Mouse (Mus musculus) myocyte (in vitro differentiated cells): ENCODE data around the gene Rab44. TPM values are rescaled to one million over a fixed set of nuclear protein-coding genes. Genes with fewer than 3 reads are reported as not detected.

Experiments used
- H3K27me3 ChIP-seq: one replicate; pipeline ENCODE4 v1.6.1; 2011; ENCODE audit not compliant: control insufficient read depth, insufficient read depth, insufficient read length
- H3K36me3 ChIP-seq: one replicate; pipeline ENCODE4 v1.6.1; 2011; ENCODE audit not compliant: control insufficient read depth, insufficient read depth
- H3K4me2 ChIP-seq: one replicate; pipeline ENCODE4 v1.6.1; 2011; ENCODE audit warnings: low read depth, control low read depth
- H3K4me3 ChIP-seq: one replicate; pipeline ENCODE4 v1.5.1; 2011; ENCODE audit warnings: mild to moderate bottlenecking, control low read depth, moderate library complexity
- H3K79me2 ChIP-seq: one replicate; pipeline ENCODE4 v1.6.1; 2011; ENCODE audit not compliant: control insufficient read depth, insufficient read depth
- H3ac ChIP-seq: one replicate; pipeline ENCODE4 v1.6.1; 2011; ENCODE audit not compliant: control insufficient read depth, insufficient read length
- CEBPB ChIP-seq: IDR thresholded peaks from 2 replicates; pipeline ENCODE4 v1.6.1; 2011; ENCODE audit warnings: mild to moderate bottlenecking, moderate library complexity; ENCODE audit not compliant: poor library complexity, insufficient read depth, severe bottlenecking
- E2F4 ChIP-seq: IDR thresholded peaks from one replicate; pipeline ENCODE4 v1.6.1; 2011; ENCODE audit warnings: mild to moderate bottlenecking, control low read depth, moderate library complexity; ENCODE audit not compliant: insufficient read depth
- MAX ChIP-seq: IDR thresholded peaks from one replicate; pipeline ENCODE4 v1.6.1; 2011; ENCODE audit warnings: low read depth, mild to moderate bottlenecking, control low read depth
- MYOD1 ChIP-seq, 3 experiments: IDR thresholded peaks; one replicate each; pipeline ENCODE4 v1.6.1; 2011; ENCODE audit warnings: control low read depth in 2 of 3, low read depth in 2 of 3, mild to moderate bottlenecking in 2 of 3, moderate library complexity in 1 of 3; ENCODE audit not compliant: insufficient read length in 2 of 3, control insufficient read depth in 1 of 3
- MYOG ChIP-seq, 3 experiments: IDR thresholded peaks; one replicate each; pipeline ENCODE4 v1.6.1; 2011; ENCODE audit warnings: control low read depth in 2 of 3, low read depth in 2 of 3, mild to moderate bottlenecking in 2 of 3; ENCODE audit not compliant: insufficient read length in 2 of 3, control insufficient read depth in 1 of 3, insufficient read depth in 1 of 3
- POLR2A ChIP-seq: IDR thresholded peaks from one replicate; pipeline ENCODE4 v1.6.1; 2011; ENCODE audit warnings: low read depth, mild to moderate bottlenecking, control low read depth, moderate library complexity; ENCODE audit not compliant: insufficient read length
- POLR2AphosphoS2 ChIP-seq: IDR thresholded peaks from one replicate; pipeline ENCODE4 v1.6.1; 2011; ENCODE audit warnings: low read depth, control low read depth; ENCODE audit not compliant: insufficient read length
- REST ChIP-seq: IDR thresholded peaks from one replicate; pipeline ENCODE4 v1.6.1; 2011; ENCODE audit warnings: mild to moderate bottlenecking, control low read depth, moderate library complexity; ENCODE audit not compliant: insufficient read depth, insufficient read length
- SRF ChIP-seq: IDR thresholded peaks from one replicate; pipeline ENCODE4 v1.6.1; 2011; ENCODE audit warnings: low read depth; ENCODE audit not compliant: control insufficient read depth, insufficient read length
- TCF12 ChIP-seq: IDR thresholded peaks from one replicate; pipeline ENCODE4 v1.6.1; 2011; ENCODE audit warnings: mild to moderate bottlenecking, control low read depth; ENCODE audit not compliant: poor library complexity, insufficient read depth, severe bottlenecking
- TCF3 ChIP-seq: IDR thresholded peaks from one replicate; pipeline ENCODE4 v1.6.1; 2011; ENCODE audit warnings: low read depth, control low read depth; ENCODE audit not compliant: insufficient read length
- USF1 ChIP-seq: IDR thresholded peaks from one replicate; pipeline ENCODE4 v1.6.1; 2011; ENCODE audit warnings: low read depth, mild to moderate bottlenecking, control low read depth, moderate library complexity
- polyA plus RNA-seq: library from polyadenylated mRNA; unstranded; fragments of >200 nt; fragmentation: generic; extraction: Trizol; gene quantifications from one replicate; pipeline ENCODE4 v1.2.1, GENCODE M21; 2012; ENCODE audit warnings: missing spikeins

The Rab44 gene
- polyA plus RNA-seq, 1 experiment: 6.8 TPM

DNA sequence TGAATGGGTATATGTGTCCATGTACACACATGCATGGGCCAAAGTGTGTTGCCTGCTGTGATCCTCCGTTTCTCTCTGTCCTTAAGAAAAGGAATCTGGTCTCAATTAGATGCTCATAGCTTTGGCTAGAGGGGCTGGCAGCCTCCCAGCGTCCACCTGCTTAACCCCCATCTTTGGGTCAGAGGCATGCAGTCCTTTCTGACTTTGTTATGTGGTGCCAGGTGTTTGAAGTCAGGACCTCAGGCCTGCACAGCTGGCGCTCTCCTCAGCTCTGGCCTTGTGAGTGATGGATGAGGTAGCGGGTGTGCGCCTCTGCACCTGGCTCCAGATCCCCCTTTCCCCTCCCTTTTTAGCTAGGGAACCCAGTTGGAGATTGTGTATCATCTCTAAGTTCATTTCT, 4.1 kb downstream of the Rab44 start:
- Histone ChIP-seq H3K4me2 (no peak overlapping the region), H3K4me3 (no peak overlapping the region), H3K36me3 (no peaks in the 10 kb centered on the region), H3K27me3 (no peaks in the 10 kb centered on the region), H3K79me2 (no peaks in the 10 kb centered on the region), H3ac (no peak overlapping the region)
- peak; percentile 53 for TF ChIP-seq TCF12
- peak in 2 of 3 experiments; percentile 28 to 76 for TF ChIP-seq MYOG (IDR thresholded peaks at IDR 0.05; ENCODE audit: control insufficient read depth in 1 of 3, insufficient read depth in 1 of 3, insufficient read length in 2 of 3, low read depth in 2 of 3)
- TF ChIP-seq POLR2A: no peak
- TF ChIP-seq SRF: no peak
- peak in 2 of 3 experiments; percentile 83 to 85 for TF ChIP-seq MYOD1 (IDR thresholded peaks at IDR 0.05; ENCODE audit: control insufficient read depth in 1 of 3, insufficient read length in 2 of 3, low read depth in 2 of 3)
- TF ChIP-seq REST: no peak

- Histone ChIP-seq H3K79me2 (no peaks in the 10 kb centered on the region), H3K27me3 (no peaks in the 10 kb centered on the region), H3K4me3 (no peak overlapping the region), H3K36me3 (no peaks in the 10 kb centered on the region), H3K4me2 (no peak overlapping the region), H3ac (no peak overlapping the region)
- TF ChIP-seq MYOD1 (IDR thresholded peaks at IDR 0.05; ENCODE audit: control insufficient read depth in 1 of 3, insufficient read length in 2 of 3, low read depth in 2 of 3) (no peak), POLR2A (no peak), E2F4 (no peak), POLR2AphosphoS2 (no peak), MAX (no peak)
Observed at GRCm38 (mm10) chr17:29120666-29121065, 6.7 kb downstream of the Rab44 start.

GRCm38 (mm10) chr17:29122817-29123216, 8.9 kb downstream of the Rab44 start:
- no peaks in the 10 kb centered on the region for H3K36me3 ChIP-seq
- H3K27me3 ChIP-seq: no peaks in the 10 kb centered on the region
- H3K79me2 ChIP-seq: no peaks in the 10 kb centered on the region
- no peak overlapping the region for H3K4me3 ChIP-seq
- H3ac ChIP-seq: no peak overlapping the region
- H3K4me2 ChIP-seq: no peak overlapping the region
- no peak for TF ChIP-seq MYOD1 (IDR thresholded peaks at IDR 0.05; ENCODE audit: control insufficient read depth in 1 of 3, insufficient read length in 2 of 3, low read depth in 2 of 3)

DNA sequence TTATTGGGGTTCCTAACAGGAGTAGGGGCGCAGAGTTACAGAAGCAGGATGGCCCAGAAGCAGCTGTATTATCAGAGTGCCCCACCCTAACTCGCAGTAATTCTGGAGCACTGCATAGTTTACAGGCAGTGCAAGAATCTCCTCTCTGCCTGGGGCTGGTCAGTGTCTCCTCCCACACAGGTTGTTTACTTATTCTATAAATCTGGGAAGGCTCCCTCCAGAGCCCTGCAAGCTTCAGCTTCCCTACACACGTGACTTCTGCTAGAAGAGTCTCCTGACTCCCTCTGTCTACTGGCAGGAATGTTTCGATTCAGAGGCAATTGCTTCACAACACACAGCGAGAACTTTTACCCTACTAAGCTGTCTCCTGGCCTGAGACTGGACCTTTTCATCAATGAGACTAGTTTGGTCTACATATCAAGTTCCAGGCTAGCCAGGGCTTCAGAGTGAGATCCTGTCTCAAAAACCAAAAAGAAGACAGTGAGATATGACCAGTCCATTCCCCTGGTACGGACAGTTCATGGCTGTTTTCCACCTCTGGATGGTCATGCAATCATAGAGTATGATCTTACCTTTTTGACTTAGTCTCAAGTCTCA, 9.7 kb downstream of the Rab44 start:
- Histone ChIP-seq H3K36me3 (no peaks in the 10 kb centered on the region), H3K4me3 (no peak overlapping the region), H3K27me3 (no peaks in the 10 kb centered on the region), H3K79me2 (no peaks in the 10 kb centered on the region), H3K4me2 (peak overlapping the region; percentile 18), H3ac (no peak overlapping the region)
- TF ChIP-seq USF1 (peak; percentile 55), POLR2AphosphoS2 (no peak), CEBPB (no peak), TCF3 (no peak), E2F4 (no peak), MAX (no peak), MYOG (IDR thresholded peaks at IDR 0.05; ENCODE audit: control insufficient read depth in 1 of 3, insufficient read depth in 1 of 3, insufficient read length in 2 of 3, low read depth in 2 of 3) (no peak), POLR2A (no peak), SRF (no peak), MYOD1 (IDR thresholded peaks at IDR 0.05; ENCODE audit: control insufficient read depth in 1 of 3, insufficient read length in 2 of 3, low read depth in 2 of 3) (peak in 1 of 3 experiments; percentile 6), TCF12 (no peak), REST (no peak)

DNA sequence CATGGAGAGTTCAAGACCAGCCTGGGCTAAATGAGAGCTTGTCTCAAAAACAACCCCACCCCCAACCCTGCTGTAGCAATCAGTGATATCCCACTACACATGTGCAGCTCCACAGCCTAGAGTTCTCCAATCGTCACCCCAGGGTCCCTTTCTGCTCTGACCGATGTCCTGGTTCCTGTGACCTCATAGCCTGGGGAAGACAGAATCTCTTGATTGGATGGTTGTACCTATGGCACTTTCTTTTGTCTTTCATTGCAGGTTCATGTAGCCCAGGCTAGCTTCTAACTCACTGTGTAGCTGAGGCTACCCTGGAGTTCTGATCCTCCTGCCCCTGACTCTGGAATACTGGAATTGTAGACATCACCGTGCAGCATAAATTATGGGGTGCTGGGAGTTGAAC, 12.6 kb downstream of the Rab44 start:
- Histone ChIP-seq H3K4me3 (no peak overlapping the region), H3K4me2 (no peak overlapping the region), H3K79me2 (no peaks in the 10 kb centered on the region), H3K27me3 (no peaks in the 10 kb centered on the region), H3K36me3 (no peaks in the 10 kb centered on the region), H3ac (no peak overlapping the region)
- TF ChIP-seq REST (no peak), MYOD1 (IDR thresholded peaks at IDR 0.05; ENCODE audit: control insufficient read depth in 1 of 3, insufficient read length in 2 of 3, low read depth in 2 of 3) (no peak), MYOG (IDR thresholded peaks at IDR 0.05; ENCODE audit: control insufficient read depth in 1 of 3, insufficient read depth in 1 of 3, insufficient read length in 2 of 3, low read depth in 2 of 3) (no peak), MAX (no peak), E2F4 (no peak), USF1 (no peak), POLR2A (no peak), TCF12 (no peak), TCF3 (no peak), CEBPB (no peak), POLR2AphosphoS2 (no peak), SRF (no peak)
